Mouse (Mus musculus): ENCODE results near the gene Metap1d.

Gene Metap1d

GRCm38 (mm10) chr2:71528014-71528713, 75.1 kb downstream of the Metap1d start, which contains the start of gene Dlx1:
Gene Dlx1 (plus strand): TSS chr2:71528113.
- DNase-seq = peak; percentile 39

GRCm38 (mm10) chr2:71528714-71529510, 75.8 kb downstream of the Metap1d start:
- peak; percentile 32 for DNase-seq

GRCm38 (mm10) chr2:71529511-71530351, 76.7 kb downstream of the Metap1d start:
- DNase-seq = peak; percentile 70

- no peak for DNase-seq
Observed at GRCm38 (mm10) chr2:71530391-71531123, 77.5 kb downstream of the Metap1d start.

GRCm38 (mm10) chr2:71531124-71531590, 78.1 kb downstream of the Metap1d start:
- no peak for DNase-seq

- DNase-seq = no peak
Observed at GRCm38 (mm10) chr2:71531990-71532970, 79.2 kb downstream of the Metap1d start.

- DNase-seq = no peak
Observed at GRCm38 (mm10) chr2:71533094-71533493, 80.0 kb downstream of the Metap1d start.

- DNase-seq = no peak
Observed at GRCm38 (mm10) chr2:71534242-71535052, 81.4 kb downstream of the Metap1d start.

GRCm38 (mm10) chr2:71540611-71541417, 87.7 kb downstream of the Metap1d start:
- DNase-seq = peak; percentile 38

GRCm38 (mm10) chr2:71541418-71542226, 88.5 kb downstream of the Metap1d start:
- no peak for DNase-seq

GRCm38 (mm10) chr2:71542227-71542815, 89.2 kb downstream of the Metap1d start:
- DNase-seq = no peak

GRCm38 (mm10) chr2:71542816-71543301, 89.8 kb downstream of the Metap1d start:
- no peak for DNase-seq

- DNase-seq = no peak
Observed at GRCm38 (mm10) chr2:71543531-71543930, 90.5 kb downstream of the Metap1d start.

GRCm38 (mm10) chr2:71543948-71544347, 90.9 kb downstream of the Metap1d start:
- no peak for DNase-seq

- peak; percentile 29 for DNase-seq
Observed at GRCm38 (mm10) chr2:71544391-71545285, 91.6 kb downstream of the Metap1d start.

- peak; percentile 27 for DNase-seq
Observed at GRCm38 (mm10) chr2:71545401-71545881, 92.4 kb downstream of the Metap1d start.
